Mouse (Mus musculus) lung, embryonic 14.5 days (tissue): ENCODE results near the gene Rapgef1. TPM values are rescaled to one million over a fixed set of nuclear protein-coding genes. Genes with fewer than 3 reads are reported as not detected.

Experiments
- ATAC-seq: fragments of 200-750 bp; cut with Nextera tagmentation; 2 replicates; pipeline ENCODE4 v1.8.0; 2017; ENCODE audit warnings: mild to moderate bottlenecking, moderate TSS enrichment, moderate library complexity; ENCODE audit not compliant: insufficient read depth
- DNase-seq: peaks from one replicate; pipeline ENCODE4 v3.0.0-alpha.2; 2015
- H3K27ac ChIP-seq: fragments of 300-500 bp; sonication (generic); 2 replicates; pipeline ENCODE4 v1.5.1; 2014; ENCODE audit warnings: low read depth, mild to moderate bottlenecking, moderate library complexity
- H3K27me3 ChIP-seq: fragments of 300-500 bp; sonication (generic); 2 replicates; pipeline ENCODE4 v1.6.1; 2014; ENCODE audit warnings: low read length, control low read depth; ENCODE audit not compliant: insufficient read depth
- H3K36me3 ChIP-seq: fragments of 300-500 bp; sonication (generic); 2 replicates; pipeline ENCODE4 v1.6.1; 2014; ENCODE audit warnings: control low read depth; ENCODE audit not compliant: insufficient read depth
- H3K4me1 ChIP-seq: fragments of 300-500 bp; sonication (generic); 2 replicates; pipeline ENCODE4 v1.6.1; 2014; ENCODE audit warnings: antibody characterized with exemption, control low read depth; ENCODE audit not compliant: insufficient read depth
- H3K4me2 ChIP-seq: fragments of 300-500 bp; sonication (generic); 2 replicates; pipeline ENCODE4 v1.6.1; 2014; ENCODE audit warnings: mild to moderate bottlenecking
- H3K4me3 ChIP-seq: fragments of 300-500 bp; sonication (generic); 2 replicates; pipeline ENCODE4 v1.5.1; 2014; ENCODE audit warnings: low read depth, low read length
- H3K9ac ChIP-seq: fragments of 300-500 bp; sonication (generic); 2 replicates; pipeline ENCODE4 v1.6.1; 2014
- H3K9me3 ChIP-seq: fragments of 300-500 bp; sonication (generic); 2 replicates; pipeline ENCODE4 v1.6.1; 2016; ENCODE audit warnings: low read depth, low read length, control low read depth
- CTCF ChIP-seq: IDR thresholded peaks from 2 replicates; pipeline ENCODE4 v1.5.1; 2016; ENCODE audit warnings: antibody characterized with exemption, low read depth
- WGBS: fragments of 180-500 bp; shearing (Covaris S2); extraction: QIAGEN DNeasy Blood & Tissue Kit; methylation state at CpG from one replicate; pipeline ENCODE4 v1.1.7; 2014; 5-methylcytosine and 5-hydroxymethylcytosine counted together
- polyA plus RNA-seq: library from polyadenylated mRNA; unstranded; fragments of >200 nt; fragmentation: Nextera tagmentation; extraction: Ambion mirVana; gene quantifications from 2 replicates; pipeline ENCODE4 v1.2.1, GENCODE M21; 2014

Gene Rapgef1
- polyA plus RNA-seq, 1 experiment from 2014 or later, result 20.5 TPM

DNA sequence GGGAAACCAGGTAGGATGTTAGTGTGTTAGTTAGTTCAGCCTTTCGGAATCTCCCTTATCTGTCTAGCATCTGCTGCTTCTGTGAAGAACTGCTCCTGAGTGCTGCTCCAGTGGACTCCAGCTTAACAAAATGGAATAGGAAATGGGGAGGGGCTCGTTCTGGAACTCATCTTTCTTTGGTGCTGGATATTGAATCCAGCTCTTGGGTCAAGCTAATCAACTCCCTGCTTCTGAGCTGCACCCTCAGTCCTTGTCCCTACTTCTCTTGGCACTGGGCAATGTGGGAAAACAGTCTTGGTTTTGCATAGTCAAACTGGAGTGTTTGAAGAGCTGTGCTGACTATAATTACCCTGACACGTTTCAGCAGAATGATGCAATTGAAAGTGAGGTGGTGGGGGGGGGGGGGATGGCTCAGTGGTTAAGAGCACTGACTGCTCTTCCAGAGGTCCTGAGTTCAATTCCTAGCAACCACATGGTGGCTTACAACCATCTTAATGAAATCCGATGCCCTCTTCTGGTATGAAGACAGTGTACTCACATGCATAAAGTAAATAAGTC is 25.6 kb downstream of the Rapgef1 start:
- Histone ChIP-seq H3K9me3 (no peaks in the 10 kb centered on the region), H3K4me3 (no peak overlapping the region), H3K36me3 (0 out of 2 replicates have a peak, but pooled peaks cover 3% of the 10 kb centered on the region), H3K27me3 (no peaks in the 10 kb centered on the region), H3K4me1 (0 out of 2 replicates have a peak, but pooled peaks cover 3% of the 10 kb centered on the region), H3K27ac (no peak overlapping the region), H3K4me2 (no peak overlapping the region), H3K9ac (no peak overlapping the region)
- no peak for DNase-seq
- ATAC-seq, result no peak
- 65% methylated on average over 4 of the region's 4 CpGs for WGBS
- no peak for TF ChIP-seq CTCF

DNA sequence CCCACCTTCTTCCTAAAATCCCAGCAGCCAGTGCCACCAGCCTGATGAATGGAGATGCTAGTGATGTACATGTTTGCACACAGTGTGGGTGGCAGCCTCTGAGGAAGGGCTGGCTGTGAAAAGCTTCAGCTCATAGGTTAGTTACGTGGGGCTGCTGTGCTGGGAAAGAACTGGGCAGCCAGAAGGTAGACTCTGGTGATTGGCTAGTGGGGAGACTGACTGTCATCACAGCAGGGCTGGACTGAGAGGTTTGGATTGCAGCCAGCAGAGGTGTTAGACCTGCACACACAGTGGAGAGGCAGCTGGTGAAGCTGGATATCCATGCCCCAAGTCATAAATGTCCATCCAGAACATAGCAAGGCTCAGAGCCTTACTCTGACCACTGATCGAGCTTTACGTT is 27.1 kb downstream of the Rapgef1 start:
- H3K4me1 ChIP-seq, result 0 out of 2 replicates have a peak, but pooled peaks cover 3% of the 10 kb centered on the region
- WGBS, result 72% methylated on average over 3 of the region's 3 CpGs
- peak; percentile 39 for DNase-seq
- H3K36me3 ChIP-seq, result no peaks in the 10 kb centered on the region
- no peak overlapping the region for H3K27ac ChIP-seq
- no peaks in the 10 kb centered on the region for H3K27me3 ChIP-seq
- H3K4me2 ChIP-seq, result no peak overlapping the region
- peak; percentile 41; the same call in 1 of the 2 replicates for ATAC-seq
- H3K9me3 ChIP-seq, result no peaks in the 10 kb centered on the region
- H3K4me3 ChIP-seq, result no peak overlapping the region
- H3K9ac ChIP-seq, result no peak overlapping the region
- TF ChIP-seq CTCF, result no peak

- no peak for TF ChIP-seq CTCF
- DNase-seq, result no peak
- Histone ChIP-seq H3K9me3 (no peaks in the 10 kb centered on the region), H3K9ac (no peak overlapping the region), H3K36me3 (no peaks in the 10 kb centered on the region), H3K27ac (no peak overlapping the region), H3K4me3 (no peak overlapping the region), H3K27me3 (no peaks in the 10 kb centered on the region), H3K4me1 (0 out of 2 replicates have a peak, but pooled peaks cover 3% of the 10 kb centered on the region), H3K4me2 (no peak overlapping the region)
- WGBS, result 81% methylated on average over 4 of the region's 4 CpGs
- ATAC-seq, result no peak
Observed at GRCm38 (mm10) chr2:29647162-29647561, 27.6 kb downstream of the Rapgef1 start.

GRCm38 (mm10) chr2:29647808-29648207 is 28.3 kb downstream of the Rapgef1 start:
- H3K9me3 ChIP-seq, result no peaks in the 10 kb centered on the region
- DNase-seq (no peak), ATAC-seq (no peak)
- no peaks in the 10 kb centered on the region for H3K27me3 ChIP-seq
- 0 out of 2 replicates have a peak, but pooled peaks cover 3% of the 10 kb centered on the region for H3K4me1 ChIP-seq
- 77% methylated on average over 7 of the region's 7 CpGs for WGBS
- no peak overlapping the region for H3K4me2 ChIP-seq
- H3K27ac ChIP-seq, result no peak overlapping the region
- H3K9ac ChIP-seq, result no peak overlapping the region
- H3K4me3 ChIP-seq, result no peak overlapping the region
- no peaks in the 10 kb centered on the region for H3K36me3 ChIP-seq
- no peak for TF ChIP-seq CTCF

DNA sequence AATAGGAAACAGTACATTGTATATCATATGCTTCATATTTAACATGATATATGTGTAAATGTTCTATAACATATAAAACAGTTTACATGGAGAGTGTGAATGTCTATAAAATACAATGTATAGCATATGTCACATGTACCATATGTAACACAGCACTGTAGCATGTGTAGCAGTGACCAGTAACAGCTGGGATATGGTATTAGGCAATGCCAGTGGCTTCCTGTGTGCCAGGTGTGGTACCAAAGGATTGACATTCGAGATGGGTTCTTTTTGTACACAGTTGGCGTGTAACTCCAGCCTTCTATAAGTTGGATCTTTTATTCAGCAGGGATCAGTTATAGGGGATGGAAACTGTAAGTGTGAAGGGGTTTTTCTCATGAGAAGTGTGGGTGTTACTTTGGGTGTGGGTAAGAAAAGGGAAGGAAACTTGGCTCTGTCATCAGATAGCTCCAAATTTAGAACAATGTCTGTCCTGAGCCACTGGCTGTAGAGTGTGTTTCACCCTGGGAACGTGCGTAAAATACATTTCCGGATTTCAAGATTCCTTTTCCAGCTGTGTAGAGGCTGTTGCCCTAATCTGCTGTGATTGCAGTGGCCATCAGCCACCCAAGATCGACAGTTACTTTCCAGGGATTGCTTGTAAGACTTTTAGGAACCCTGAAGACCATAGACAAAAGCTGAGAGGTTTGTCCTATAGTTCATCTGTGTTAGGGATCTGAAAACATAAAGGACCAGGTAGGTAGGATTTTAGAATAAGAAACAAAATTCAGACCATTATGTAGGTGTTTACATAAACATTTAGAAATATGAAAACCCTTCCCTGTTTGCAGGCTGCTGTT is 29.7 kb downstream of the Rapgef1 start:
- no peak for TF ChIP-seq CTCF
- ATAC-seq (no peak), DNase-seq (peak; percentile 61)
- no peaks in the 10 kb centered on the region for H3K27me3 ChIP-seq
- no peaks in the 10 kb centered on the region for H3K9me3 ChIP-seq
- H3K27ac ChIP-seq, result peak overlapping the region; percentile 50
- H3K4me2 ChIP-seq, result no peak overlapping the region
- no peaks in the 10 kb centered on the region for H3K36me3 ChIP-seq
- WGBS, result 54% methylated on average over 6 of the region's 6 CpGs
- no peak overlapping the region for H3K9ac ChIP-seq
- no peak overlapping the region for H3K4me3 ChIP-seq
- 0 out of 2 replicates have a peak, but pooled peaks cover 3% of the 10 kb centered on the region for H3K4me1 ChIP-seq

GRCm38 (mm10) chr2:29649795-29650457 is 30.4 kb downstream of the Rapgef1 start:
- no peaks in the 10 kb centered on the region for H3K27me3 ChIP-seq
- no peak for ATAC-seq
- H3K9me3 ChIP-seq, result no peaks in the 10 kb centered on the region
- WGBS, result 63% methylated on average over 10 of the region's 10 CpGs
- H3K4me2 ChIP-seq, result no peak overlapping the region
- H3K4me1 ChIP-seq, result 0 out of 2 replicates have a peak, but pooled peaks cover 3% of the 10 kb centered on the region
- no peaks in the 10 kb centered on the region for H3K36me3 ChIP-seq
- H3K4me3 ChIP-seq, result no peak overlapping the region
- 0 out of 2 replicates have a peak overlapping the region, but pooled peaks have one; percentile 50 for H3K27ac ChIP-seq
- TF ChIP-seq CTCF, result peak; percentile 50
- no peak overlapping the region for H3K9ac ChIP-seq
- DNase-seq, result peak; percentile 57

DNA sequence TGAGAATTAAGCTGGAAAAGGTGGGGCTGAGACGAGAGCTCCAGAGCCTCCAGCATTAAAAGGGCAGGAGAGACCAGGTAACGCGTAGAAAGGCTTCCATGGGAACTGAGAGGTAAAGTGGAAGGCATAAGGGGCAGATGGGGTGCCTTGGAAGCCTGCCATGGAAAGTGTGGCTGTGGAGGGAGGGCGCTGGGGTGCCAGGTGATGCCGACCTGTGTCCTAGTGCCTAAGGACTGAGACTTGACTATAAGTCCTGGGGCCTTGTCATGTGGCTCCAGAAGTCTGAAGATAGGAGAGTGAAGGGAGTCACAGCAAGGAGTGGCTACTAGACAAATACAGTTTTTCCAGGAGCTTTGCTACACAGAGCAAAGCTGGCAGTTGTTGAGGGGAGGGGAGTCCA is 32.4 kb downstream of the Rapgef1 start:
- 86% methylated on average over 5 of the region's 5 CpGs for WGBS
- DNase-seq (no peak), ATAC-seq (no peak)
- H3K4me2 ChIP-seq, result no peak overlapping the region
- no peaks in the 10 kb centered on the region for H3K27me3 ChIP-seq
- H3K4me1 ChIP-seq, result 0 out of 2 replicates have a peak, but pooled peaks cover 3% of the 10 kb centered on the region
- TF ChIP-seq CTCF, result no peak
- no peaks in the 10 kb centered on the region for H3K36me3 ChIP-seq
- no peaks in the 10 kb centered on the region for H3K9me3 ChIP-seq
- H3K9ac ChIP-seq, result no peak overlapping the region
- no peak overlapping the region for H3K4me3 ChIP-seq
- H3K27ac ChIP-seq, result no peak overlapping the region
